Mouse (Mus musculus): ENCODE data around the gene Fli1. TPM values are rescaled to one million over a fixed set of nuclear protein-coding genes. Genes with fewer than 3 reads are reported as not detected.

The Fli1 gene
- total and polyA plus RNA-seq, 3 experiments: 13.8 to 171 (median 24.3) TPM

GRCm38 (mm10) chr9:32591732-32592582 lies 49.3 kb upstream of the Fli1 start (continued):
- no peak for TF ChIP-seq GABPA (IDR thresholded peaks at IDR 0.05; ENCODE audit: low read depth, low read length)
- no peak for TF ChIP-seq USF2 (IDR thresholded peaks at IDR 0.05; ENCODE audit: borderline replicate concordance in 1 of 2, insufficient read depth in 1 of 2, low read depth in 1 of 2, low read length in 2 of 2)
- no peak for TF ChIP-seq RCOR1 (IDR thresholded peaks at IDR 0.05; ENCODE audit: low read depth, low read length)
- no peak for TF ChIP-seq ZNF384 (IDR thresholded peaks at IDR 0.05; ENCODE audit: low read depth, low read length)
- TF ChIP-seq POLR2A (IDR thresholded peaks at IDR 0.05; ENCODE audit: control insufficient read depth in 1 of 2, insufficient read depth in 1 of 2, low read depth in 1 of 2, low read length in 2 of 2, poor library complexity in 1 of 2): no peak
- TF ChIP-seq NRF1 (IDR thresholded peaks at IDR 0.05; ENCODE audit: insufficient read depth, low read depth, low read length, poor library complexity, severe bottlenecking): no peak
- TF ChIP-seq POLR2AphosphoS5 (IDR thresholded peaks at IDR 0.05; ENCODE audit: borderline replicate concordance, low read depth, low read length): no peak
- peak; percentile 65 to 98 (median 81) for TF ChIP-seq CTCF (IDR thresholded peaks at IDR 0.05 in 2 of 3, conservative IDR thresholded peaks at IDR 0.05 in 1 of 3; ENCODE audit: control insufficient read depth in 1 of 3, insufficient read depth in 1 of 3, low read depth in 2 of 3, low read length in 3 of 3, poor library complexity in 1 of 3, severe bottlenecking in 1 of 3)
- TF ChIP-seq NELFE (IDR thresholded peaks at IDR 0.05; ENCODE audit: low read depth, low read length): no peak

GRCm38 (mm10) chr9:32590571-32590970 lies 47.9 kb upstream of the Fli1 start:
- Histone ChIP-seq H3K27me3 (ENCODE audit: control insufficient read depth in 1 of 2, insufficient read depth in 2 of 2, low read length in 2 of 2) (no peaks in the 10 kb centered on the region; a peak in 1 of 4 replicates), H3K4me1 (ENCODE audit: control insufficient read depth in 1 of 2, insufficient read depth in 2 of 2, low read length in 2 of 2) (no peaks in the 10 kb centered on the region)

DNA sequence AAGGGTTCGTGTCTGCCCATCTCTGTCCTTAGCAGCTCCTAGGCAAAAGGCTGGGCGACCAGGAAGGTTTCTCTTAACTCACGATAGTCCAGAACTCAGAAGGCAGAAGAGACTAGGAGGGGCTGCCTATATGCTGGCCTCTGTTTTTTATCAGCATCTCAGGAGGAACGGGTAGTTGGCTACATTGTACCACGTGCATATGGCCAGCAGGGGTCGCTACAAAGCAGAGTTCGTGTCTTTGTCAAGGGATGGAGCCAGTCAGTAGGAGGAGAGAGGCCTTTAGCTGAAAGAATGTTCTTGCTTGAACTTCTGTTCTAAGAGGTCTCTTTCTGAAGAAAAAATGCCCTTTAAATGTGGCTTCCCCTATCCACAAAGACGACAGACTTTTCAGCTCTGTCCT lies 47.2 kb upstream of the Fli1 start:
- no peaks in the 10 kb centered on the region for H3K4me1 ChIP-seq (ENCODE audit: control insufficient read depth in 1 of 2, insufficient read depth in 2 of 2, low read length in 2 of 2)
- H3K79me2 ChIP-seq (ENCODE audit: control insufficient read depth, insufficient read depth, low read length, poor library complexity): no peaks in the 10 kb centered on the region
- H3K36me3 ChIP-seq (ENCODE audit: control insufficient read depth in 1 of 2, insufficient read depth in 2 of 2, low read length in 2 of 2): no peaks in the 10 kb centered on the region; a peak in 1 of 4 replicates
- H3K27ac ChIP-seq (ENCODE audit: control insufficient read depth, low read depth, low read length): no peak overlapping the region
- no peak overlapping the region for H3K9ac ChIP-seq (ENCODE audit: control insufficient read depth, low read depth, low read length, poor library complexity, severe bottlenecking)
- H3K4me3 ChIP-seq (ENCODE audit: control insufficient read depth in 1 of 2, insufficient read depth in 1 of 2, low read depth in 2 of 2, low read length in 2 of 2): no peak overlapping the region
- H3K9me3 ChIP-seq (replicated peaks; ENCODE audit: insufficient read depth, low read length): no peaks in the 10 kb centered on the region
- DNase-seq (ENCODE audit: low read depth, low spot score): peak; percentile 83
- no peaks in the 10 kb centered on the region for H3K27me3 ChIP-seq (ENCODE audit: control insufficient read depth in 1 of 2, insufficient read depth in 2 of 2, low read length in 2 of 2)
- TF ChIP-seq ZKSCAN1 (IDR thresholded peaks at IDR 0.05; ENCODE audit: low read depth, low read length) (no peak), BHLHE40 (IDR thresholded peaks at IDR 0.05; ENCODE audit: borderline replicate concordance, low read depth, low read length) (no peak), TAL1 (IDR thresholded peaks at IDR 0.05; ENCODE audit: low read length) (no peak), CHD2 (IDR thresholded peaks at IDR 0.05; ENCODE audit: low read length) (no peak), ZC3H11A (IDR thresholded peaks at IDR 0.05; ENCODE audit: low read depth, low read length) (peak; percentile 86), GABPA (IDR thresholded peaks at IDR 0.05; ENCODE audit: low read depth, low read length) (no peak), GATA1 (IDR thresholded peaks at IDR 0.05; ENCODE audit: low read depth, low read length) (no peak), ZMIZ1 (IDR thresholded peaks at IDR 0.05; ENCODE audit: low read depth, low read length) (no peak), JUND (IDR thresholded peaks at IDR 0.05; ENCODE audit: low read depth, low read length) (no peak), ZNF384 (IDR thresholded peaks at IDR 0.05; ENCODE audit: low read depth, low read length) (no peak), TCF12 (IDR thresholded peaks at IDR 0.05; ENCODE audit: low read depth, low read length) (no peak), UBTF (IDR thresholded peaks at IDR 0.05; ENCODE audit: borderline replicate concordance, insufficient read depth, low read depth, low read length) (no peak), MAZ (IDR thresholded peaks at IDR 0.05; ENCODE audit: low read depth, low read length) (no peak), NELFE (IDR thresholded peaks at IDR 0.05; ENCODE audit: low read depth, low read length) (0 out of 2 replicates have a peak, but pooled peaks have one; percentile 11), MYB (IDR thresholded peaks at IDR 0.05; ENCODE audit: low read depth, low read length) (no peak), CHD1 (IDR thresholded peaks at IDR 0.05; ENCODE audit: low read depth, low read length) (no peak), SMC3 (IDR thresholded peaks at IDR 0.05; ENCODE audit: low read depth, low read length) (peak; percentile 94)

More at GRCm38 (mm10) chr9:32590571-32590970, 47.9 kb upstream of the Fli1 start:
- Histone ChIP-seq H3K36me3 (ENCODE audit: control insufficient read depth in 1 of 2, insufficient read depth in 2 of 2, low read length in 2 of 2) (no peaks in the 10 kb centered on the region; a peak in 1 of 4 replicates), H3K79me2 (ENCODE audit: control insufficient read depth, insufficient read depth, low read length, poor library complexity) (no peaks in the 10 kb centered on the region), H3K27ac (ENCODE audit: control insufficient read depth, low read depth, low read length) (no peak overlapping the region), H3K9ac (ENCODE audit: control insufficient read depth, low read depth, low read length, poor library complexity, severe bottlenecking) (no peak overlapping the region), H3K4me3 (ENCODE audit: control insufficient read depth in 1 of 2, insufficient read depth in 1 of 2, low read depth in 2 of 2, low read length in 2 of 2) (no peak overlapping the region), H3K9me3 (replicated peaks; ENCODE audit: insufficient read depth, low read length) (no peaks in the 10 kb centered on the region)
- no peak for TF ChIP-seq KAT2A (conservative IDR thresholded peaks at IDR 0.05; ENCODE audit: low read depth, low read length)
- TF ChIP-seq CTCF (IDR thresholded peaks at IDR 0.05 in 2 of 3, conservative IDR thresholded peaks at IDR 0.05 in 1 of 3; ENCODE audit: control insufficient read depth in 1 of 3, insufficient read depth in 1 of 3, low read depth in 2 of 3, low read length in 3 of 3, poor library complexity in 1 of 3, severe bottlenecking in 1 of 3): no peak
- TF ChIP-seq EP300 (IDR thresholded peaks at IDR 0.05; ENCODE audit: low read depth in 1 of 2, low read length in 2 of 2): no peak
- no peak for TF ChIP-seq MAZ (IDR thresholded peaks at IDR 0.05; ENCODE audit: low read depth, low read length)
- no peak for TF ChIP-seq MXI1 (IDR thresholded peaks at IDR 0.05; ENCODE audit: low read depth, low read length)
- no peak for TF ChIP-seq TCF12 (IDR thresholded peaks at IDR 0.05; ENCODE audit: low read depth, low read length)
- TF ChIP-seq SMC3 (IDR thresholded peaks at IDR 0.05; ENCODE audit: low read depth, low read length): no peak
- TF ChIP-seq POLR2AphosphoS5 (IDR thresholded peaks at IDR 0.05; ENCODE audit: borderline replicate concordance, low read depth, low read length): no peak
- no peak for TF ChIP-seq GATA1 (IDR thresholded peaks at IDR 0.05; ENCODE audit: low read depth, low read length)
- TF ChIP-seq E2F4 (IDR thresholded peaks at IDR 0.05; ENCODE audit: borderline replicate concordance, low read depth, low read length): no peak
- no peak for TF ChIP-seq CHD2 (IDR thresholded peaks at IDR 0.05; ENCODE audit: low read length)
- no peak for TF ChIP-seq GABPA (IDR thresholded peaks at IDR 0.05; ENCODE audit: low read depth, low read length)
- DNase-seq (ENCODE audit: low read depth, low spot score): no peak
